Mouse (Mus musculus): ENCODE measurements at regions not wholly inside any gene's neighbourhood (a gene's known extent, or its start where the extent isn't known, plus 50 kb on each side); places are given as distances from the start of the nearest gene placed in this dataset.

GRCm38 (mm10) chr6:93140331-93140731, 197.0 kb upstream of the Adamts9 start:
- in situ Hi-C loops (cut with MboI, MseI) = no loop called here

- in situ Hi-C loops (cut with MboI, MseI) = no loop called here
These were observed 190.6 kb upstream of the Adamts9 start for GRCm38 (mm10) chr6:93133940-93134339.

GRCm38 (mm10) chr6:93130946-93131685, 187.8 kb upstream of the Adamts9 start:
- in situ Hi-C loops (cut with MboI, MseI) = no loop called here

- in situ Hi-C loops (cut with MboI, MseI) = no loop called here
These were observed 176.2 kb upstream of the Adamts9 start for GRCm38 (mm10) chr6:93119482-93119881.

GRCm38 (mm10) chr6:93113361-93113760, 170.1 kb upstream of the Adamts9 start:
- in situ Hi-C loops (cut with MboI, MseI) = no loop called here

- in situ Hi-C loops (cut with MboI, MseI) = no loop called here
These were observed 151.6 kb upstream of the Adamts9 start for GRCm38 (mm10) chr6:93094730-93095360.

- in situ Hi-C loops (cut with MboI, MseI) = no loop called here
These were observed 150.5 kb upstream of the Adamts9 start for GRCm38 (mm10) chr6:93093770-93094169.

- in situ Hi-C loops (cut with MboI, MseI) = no loop called here
These were observed 144.0 kb upstream of the Adamts9 start for GRCm38 (mm10) chr6:93087329-93087728.

- in situ Hi-C loops (cut with MboI, MseI) = no loop called here
These were observed 141.0 kb upstream of the Adamts9 start for GRCm38 (mm10) chr6:93084286-93084685.

- in situ Hi-C loops (cut with MboI, MseI) = no loop called here
These were observed 140.4 kb upstream of the Adamts9 start for GRCm38 (mm10) chr6:93083716-93084115.

- in situ Hi-C loops (cut with MboI, MseI) = no loop called here
These were observed 138.9 kb upstream of the Adamts9 start for GRCm38 (mm10) chr6:93082205-93082604.

GRCm38 (mm10) chr6:93076681-93077080, 133.4 kb upstream of the Adamts9 start:
- in situ Hi-C loops (cut with MboI, MseI) = no loop called here

GRCm38 (mm10) chr6:93075867-93076266, 132.6 kb upstream of the Adamts9 start:
- in situ Hi-C loops (cut with MboI, MseI) = no loop called here

- in situ Hi-C loops (cut with MboI, MseI) = no loop called here
These were observed 131.7 kb upstream of the Adamts9 start for GRCm38 (mm10) chr6:93075011-93075410.

- in situ Hi-C loops (cut with MboI, MseI) = no loop called here
These were observed 127.6 kb upstream of the Adamts9 start for GRCm38 (mm10) chr6:93070916-93071315.

GRCm38 (mm10) chr6:93067808-93068207, 124.5 kb upstream of the Adamts9 start:
- in situ Hi-C loops (cut with MboI, MseI) = no loop called here

GRCm38 (mm10) chr6:93066553-93067376, 123.5 kb upstream of the Adamts9 start:
- in situ Hi-C loops (cut with MboI, MseI) = no loop called here

- in situ Hi-C loops (cut with MboI, MseI) = no loop called here
These were observed 122.7 kb upstream of the Adamts9 start for GRCm38 (mm10) chr6:93065917-93066552.

- in situ Hi-C loops (cut with MboI, MseI) = no loop called here
These were observed 122.1 kb upstream of the Adamts9 start for GRCm38 (mm10) chr6:93065366-93065765.

- in situ Hi-C loops (cut with MboI, MseI) = no loop called here
These were observed 121.1 kb upstream of the Adamts9 start for GRCm38 (mm10) chr6:93064366-93064765.

GRCm38 (mm10) chr6:93061741-93062140, 118.4 kb upstream of the Adamts9 start:
- in situ Hi-C loops (cut with MboI, MseI) = no loop called here

GRCm38 (mm10) chr6:93045524-93045923, 102.2 kb upstream of the Adamts9 start:
- in situ Hi-C loops (cut with MboI, MseI) = no loop called here

All from T-helper 17 cell (primary cell).